Mouse (Mus musculus) thymus, adult 2 months (tissue): ENCODE results near the gene Aldh3b1. TPM values are rescaled to one million over a fixed set of nuclear protein-coding genes. Genes with fewer than 3 reads are reported as not detected.
"Not testable (repeated sequence)": the region's sequence is repeated elsewhere in the genome, so short reads cannot be mapped to it uniquely, and the experiment has no call there.

Experiments used
- DNase-seq: peaks from one replicate; pipeline ENCODE4 v3.0.0; 2021
- H3K27ac ChIP-seq: fragments of 200-500 bp; 2 replicates; pipeline ENCODE4 v1.5.1; 2012; ENCODE audit warnings: low read length, control low read depth; ENCODE audit not compliant: control insufficient read depth, insufficient read depth
- H3K27me3 ChIP-seq: fragments of 200-500 bp; 2 replicates; pipeline ENCODE4 v1.6.1; 2012; ENCODE audit warnings: mild to moderate bottlenecking, low read length, moderate library complexity, mixed read lengths; ENCODE audit not compliant: control insufficient read depth, insufficient read depth
- H3K36me3 ChIP-seq: fragments of 200-500 bp; 2 replicates; pipeline ENCODE4 v1.6.1; 2012; ENCODE audit warnings: mild to moderate bottlenecking, low read length, moderate library complexity; ENCODE audit not compliant: control insufficient read depth, insufficient read depth
- H3K4me1 ChIP-seq: fragments of 200-500 bp; replicated peaks from 2 replicates; pipeline ENCODE4 v1.6.1; 2012; ENCODE audit warnings: low read length; ENCODE audit not compliant: control insufficient read depth, insufficient read depth
- H3K4me3 ChIP-seq: fragments of 200-500 bp; 2 replicates; pipeline ENCODE4 v1.5.1; 2012; ENCODE audit warnings: mild to moderate bottlenecking, low read length, control low read depth, moderate library complexity; ENCODE audit not compliant: control insufficient read depth, insufficient read depth
- CTCF ChIP-seq: fragments of 200-500 bp; IDR thresholded peaks from 2 replicates; pipeline ENCODE4 v1.5.1; 2012; ENCODE audit warnings: mild to moderate bottlenecking, control low read depth, low read length, moderate library complexity, borderline replicate concordance; ENCODE audit not compliant: control insufficient read depth, poor library complexity, insufficient read depth; ENCODE audit errors: extremely low read depth
- POLR2A ChIP-seq: fragments of 200-500 bp; IDR thresholded peaks from 2 replicates; pipeline ENCODE4 v1.6.1; 2012; ENCODE audit warnings: mild to moderate bottlenecking, low read length, control low read depth, moderate library complexity; ENCODE audit not compliant: control insufficient read depth, poor library complexity, insufficient read depth; ENCODE audit errors: extremely low read depth
- WGBS: fragments of 180-500 bp; shearing (Covaris S2); methylation state at CpG from one replicate; pipeline ENCODE4 v1.1.7; 2018; 5-methylcytosine and 5-hydroxymethylcytosine counted together
- polyA plus RNA-seq: library from polyadenylated mRNA; depleted of rRNA; stranded (reverse); fragments of >200 nt; gene quantifications from 2 replicates; pipeline ENCODE4 v1.2.3, GENCODE M21; 2012; rRNA removed

Aldh3b1 gene
- polyA plus RNA-seq, result 10.2 and 11.7 TPM in 2 replicates

GRCm38 (mm10) chr19:3929211-3929941 lies at the start of gene Aldh3b1:
Aldh3b1 (minus strand) TSS chr19:3929808.
- Histone ChIP-seq H3K27me3 (no peaks in the 10 kb centered on the region), H3K4me3 (peak within 1 kb of the TSS; percentile 14), H3K27ac (peak within 1 kb of the TSS; percentile 7; the same call in 1 of the 2 replicates), H3K36me3 (no peaks in the 10 kb centered on the region), H3K4me1 (peaks cover 32% of the 10 kb centered on the region)
- 16% methylated on average over 12 of the region's 12 CpGs for WGBS
- TF ChIP-seq POLR2A (no peak), CTCF (no peak)
- DNase-seq, result no peak

- WGBS, result 93% methylated on average over 2 of the region's 2 CpGs
- TF ChIP-seq POLR2A, result no peak
- no peak for TF ChIP-seq CTCF
- Histone ChIP-seq H3K4me3 (no peak overlapping the region), H3K27me3 (no peaks in the 10 kb centered on the region), H3K27ac (no peak overlapping the region), H3K4me1 (no peaks in the 10 kb centered on the region), H3K36me3 (no peaks in the 10 kb centered on the region)
- no peak for DNase-seq
Observed at GRCm38 (mm10) chr19:3975866-3976265, 46.3 kb upstream of the Aldh3b1 start.

GRCm38 (mm10) chr19:3974608-3975007 lies 45.0 kb upstream of the Aldh3b1 start:
- H3K27me3 ChIP-seq, DNase-seq, H3K4me1 ChIP-seq, H3K4me3 ChIP-seq, H3K36me3 ChIP-seq, H3K27ac ChIP-seq: not testable (repeated sequence)
- WGBS, result 97% methylated on average over 6 of the region's 6 CpGs

- Histone ChIP-seq H3K4me1 (no peaks in the 10 kb centered on the region), H3K4me3 (no peak within 1 kb of the TSS), H3K27ac (no peak within 1 kb of the TSS), H3K27me3 (no peaks in the 10 kb centered on the region), H3K36me3 (no peaks in the 10 kb centered on the region)
- TF ChIP-seq POLR2A, result no peak
- no peak for TF ChIP-seq CTCF
- DNase-seq, result no peak
- 79% methylated on average over 9 of the region's 9 CpGs for WGBS
Observed at GRCm38 (mm10) chr19:3972229-3972628, 42.6 kb upstream of the Aldh3b1 start, which contains the start of gene Aldh3b2. Aldh3b2 (plus strand) TSS chr19:3972328.

- H3K36me3 ChIP-seq, result no peaks in the 10 kb centered on the region
- no peaks in the 10 kb centered on the region for H3K27me3 ChIP-seq
- no peak overlapping the region for H3K27ac ChIP-seq
- TF ChIP-seq CTCF, result no peak
- no peak for TF ChIP-seq POLR2A
- no peaks in the 10 kb centered on the region for H3K4me1 ChIP-seq
- H3K4me3 ChIP-seq, result no peak overlapping the region
- WGBS, result 77% methylated on average over 3 of the region's 3 CpGs
- no peak for DNase-seq
Observed at GRCm38 (mm10) chr19:3967258-3967657, 37.6 kb upstream of the Aldh3b1 start.

GRCm38 (mm10) chr19:3966330-3967075 lies 36.9 kb upstream of the Aldh3b1 start:
- H3K27ac ChIP-seq, result no peak overlapping the region
- 86% methylated on average over 11 of the region's 11 CpGs for WGBS
- H3K4me3 ChIP-seq, result no peak overlapping the region
- TF ChIP-seq CTCF, result no peak
- no peak for TF ChIP-seq POLR2A
- H3K27me3 ChIP-seq, result no peaks in the 10 kb centered on the region
- no peaks in the 10 kb centered on the region for H3K36me3 ChIP-seq
- no peak for DNase-seq
- no peaks in the 10 kb centered on the region for H3K4me1 ChIP-seq

GRCm38 (mm10) chr19:3964030-3964429 lies 34.4 kb upstream of the Aldh3b1 start:
- 76% methylated on average over 4 of the region's 4 CpGs for WGBS
- Histone ChIP-seq H3K36me3 (no peaks in the 10 kb centered on the region), H3K4me3 (no peak overlapping the region), H3K27me3 (no peaks in the 10 kb centered on the region), H3K4me1 (no peaks in the 10 kb centered on the region), H3K27ac (no peak overlapping the region)
- no peak for DNase-seq
- no peak for TF ChIP-seq CTCF
- no peak for TF ChIP-seq POLR2A
